Mouse (Mus musculus): ENCODE measurements at regions not wholly inside any gene's neighbourhood (a gene's known extent, or its start where the extent isn't known, plus 50 kb on each side); places are given as distances from the start of the nearest gene placed in this dataset.
A peak's percentile ranks its signal among the peaks of the same experiment; 100 is the strongest.

DNA sequence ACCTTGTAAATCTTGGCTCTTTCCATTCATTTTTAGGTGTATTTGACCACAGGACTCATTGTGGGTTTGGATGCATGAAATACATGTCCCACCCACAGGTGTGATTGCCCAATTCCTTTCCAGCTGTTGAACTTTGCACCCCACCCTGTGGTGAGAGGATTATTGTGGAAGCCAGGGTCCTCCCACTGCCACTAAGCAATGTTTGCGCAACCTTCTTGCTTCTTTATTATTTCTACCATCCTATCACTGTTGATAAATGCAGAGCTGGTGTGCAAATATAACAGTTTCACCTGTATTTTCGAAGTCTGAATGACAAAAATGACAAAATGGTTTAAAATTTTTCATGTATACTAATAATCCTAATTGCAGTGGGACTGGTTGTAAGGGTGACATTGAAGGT is 315.9 kb upstream of the Vwc2 start:
- WGBS = 72% methylated on average over 2 of the region's 2 CpGs
- ATAC-seq (ENCODE audit: low read depth) = no peak
- Histone ChIP-seq H3K9me3 (ENCODE audit: control insufficient read depth, low read length) (no peaks in the 10 kb centered on the region), H3K9ac (replicated peaks; ENCODE audit: low read depth, low read length) (no peak overlapping the region), H3K4me3 (ENCODE audit: low read depth, low read length) (no peak overlapping the region), H3K27ac (ENCODE audit: low read depth, low read length) (no peak overlapping the region), H3K36me3 (ENCODE audit: control insufficient read depth, insufficient read depth, low read length) (no peaks in the 10 kb centered on the region), H3K27me3 (ENCODE audit: control insufficient read depth, insufficient read depth, low read length) (no peaks in the 10 kb centered on the region), H3K4me1 (ENCODE audit: control insufficient read depth, insufficient read depth, low read length) (no peaks in the 10 kb centered on the region), H3K4me2 (ENCODE audit: low read depth, low read length) (no peak overlapping the region)

DNA sequence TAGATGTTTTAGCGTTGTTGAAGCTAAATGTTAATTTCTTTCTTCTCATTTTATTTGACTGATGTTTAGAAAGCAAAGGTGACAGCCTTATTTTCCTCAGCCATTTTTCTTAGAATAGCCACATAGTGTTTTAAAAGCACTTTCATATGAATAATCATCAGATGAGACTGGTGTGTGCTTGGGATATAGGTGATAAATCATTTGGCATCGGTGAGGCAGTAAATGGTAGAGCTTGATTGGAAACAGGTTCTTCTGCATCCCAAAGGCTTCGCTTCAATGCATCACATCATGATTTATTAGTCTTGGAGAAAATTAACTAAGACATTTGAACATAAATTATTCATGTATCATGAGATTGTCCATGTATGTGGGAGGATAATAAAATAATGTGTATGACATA is 273.8 kb upstream of the Vwc2 start:
- no peaks in the 10 kb centered on the region for H3K27me3 ChIP-seq (ENCODE audit: control insufficient read depth, insufficient read depth, low read length)
- no peak overlapping the region for H3K27ac ChIP-seq (ENCODE audit: low read depth, low read length)
- no peaks in the 10 kb centered on the region for H3K4me1 ChIP-seq (ENCODE audit: control insufficient read depth, insufficient read depth, low read length)
- WGBS = 53% methylated on average over 3 of the region's 3 CpGs
- no peak overlapping the region for H3K4me2 ChIP-seq (ENCODE audit: low read depth, low read length)
- no peak overlapping the region for H3K9ac ChIP-seq (replicated peaks; ENCODE audit: low read depth, low read length)
- H3K9me3 ChIP-seq (ENCODE audit: control insufficient read depth, low read length) = no peaks in the 10 kb centered on the region
- no peaks in the 10 kb centered on the region for H3K36me3 ChIP-seq (ENCODE audit: control insufficient read depth, insufficient read depth, low read length)
- peak; percentile 73; the same call in 1 of the 2 replicates for ATAC-seq (ENCODE audit: low read depth)
- no peak overlapping the region for H3K4me3 ChIP-seq (ENCODE audit: low read depth, low read length)

DNA sequence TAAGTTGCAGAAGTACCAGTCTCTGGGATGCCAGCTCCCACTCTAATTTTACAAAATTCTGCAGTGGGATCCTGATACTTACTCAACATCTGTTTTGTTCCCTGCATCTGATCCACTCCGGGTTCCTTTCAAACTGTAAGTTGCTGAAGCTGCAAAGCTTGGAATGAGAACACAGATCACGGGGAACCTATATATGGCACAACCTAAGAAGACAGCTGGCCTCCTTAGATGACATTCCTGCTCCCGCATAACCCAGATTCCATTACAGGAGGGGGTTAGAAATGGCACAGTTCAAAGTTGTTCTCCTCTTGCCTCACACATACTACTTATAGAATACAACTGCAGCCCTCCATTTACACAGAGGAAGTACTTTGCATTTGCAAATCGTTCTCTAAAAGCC is 272.9 kb upstream of the Vwc2 start:
- no peak for ATAC-seq (ENCODE audit: low read depth)
- Histone ChIP-seq H3K4me2 (ENCODE audit: low read depth, low read length) (no peak overlapping the region), H3K27me3 (ENCODE audit: control insufficient read depth, insufficient read depth, low read length) (no peaks in the 10 kb centered on the region), H3K4me3 (ENCODE audit: low read depth, low read length) (no peak overlapping the region), H3K9ac (replicated peaks; ENCODE audit: low read depth, low read length) (no peak overlapping the region), H3K36me3 (ENCODE audit: control insufficient read depth, insufficient read depth, low read length) (no peaks in the 10 kb centered on the region), H3K27ac (ENCODE audit: low read depth, low read length) (no peak overlapping the region), H3K9me3 (ENCODE audit: control insufficient read depth, low read length) (no peaks in the 10 kb centered on the region), H3K4me1 (ENCODE audit: control insufficient read depth, insufficient read depth, low read length) (no peaks in the 10 kb centered on the region)
- 84% methylated on average over 4 of the region's 4 CpGs for WGBS

DNA sequence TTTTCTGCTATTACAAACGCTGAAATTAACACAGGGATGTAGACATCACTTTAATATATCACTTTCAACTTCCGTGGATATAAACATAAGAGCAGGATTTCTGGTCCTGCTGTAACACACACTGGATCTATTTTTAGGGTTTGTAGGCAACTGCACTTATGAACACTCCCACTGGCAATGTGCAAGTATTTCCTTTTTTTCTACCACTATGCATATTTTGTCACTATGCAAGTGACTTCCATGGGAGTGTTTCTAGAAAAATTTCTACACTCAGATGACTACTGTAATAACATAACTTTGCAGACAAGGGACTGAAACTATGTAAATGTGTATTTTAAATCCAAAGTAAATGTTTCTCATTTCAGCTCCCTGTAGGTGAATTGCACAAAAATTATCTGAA is 241.8 kb upstream of the Vwc2 start:
- Histone ChIP-seq H3K36me3 (ENCODE audit: control insufficient read depth, insufficient read depth, low read length) (no peaks in the 10 kb centered on the region), H3K4me3 (ENCODE audit: low read depth, low read length) (no peak overlapping the region), H3K27me3 (ENCODE audit: control insufficient read depth, insufficient read depth, low read length) (no peaks in the 10 kb centered on the region), H3K9ac (replicated peaks; ENCODE audit: low read depth, low read length) (no peak overlapping the region), H3K4me2 (ENCODE audit: low read depth, low read length) (no peak overlapping the region), H3K27ac (ENCODE audit: low read depth, low read length) (no peak overlapping the region), H3K9me3 (ENCODE audit: control insufficient read depth, low read length) (no peaks in the 10 kb centered on the region), H3K4me1 (ENCODE audit: control insufficient read depth, insufficient read depth, low read length) (no peaks in the 10 kb centered on the region)
- 95% methylated on average over 2 of the region's 2 CpGs for WGBS
- no peak for ATAC-seq (ENCODE audit: low read depth)

DNA sequence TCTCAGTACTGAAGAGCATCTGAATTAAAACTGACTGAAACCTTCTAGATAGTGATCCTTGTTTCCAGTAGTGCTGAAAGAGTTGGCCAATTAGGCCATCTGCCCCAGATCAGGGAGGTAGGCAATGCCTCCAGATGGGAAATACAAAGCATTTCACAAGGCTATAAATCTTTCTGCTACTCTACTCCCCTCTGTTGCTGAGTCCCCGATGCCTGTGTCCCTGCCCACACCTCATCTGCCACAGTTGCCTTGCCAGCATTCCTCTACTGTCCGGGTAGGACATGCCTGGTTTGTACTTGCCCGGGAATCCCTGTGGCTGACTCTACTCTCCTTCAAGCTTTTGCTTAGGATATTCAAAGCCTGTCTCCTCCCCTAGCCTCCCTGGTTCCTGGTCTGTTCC is 220.7 kb upstream of the Vwc2 start:
- Histone ChIP-seq H3K9me3 (ENCODE audit: control insufficient read depth, low read length) (no peaks in the 10 kb centered on the region), H3K4me3 (ENCODE audit: low read depth, low read length) (no peak overlapping the region), H3K4me1 (ENCODE audit: control insufficient read depth, insufficient read depth, low read length) (no peaks in the 10 kb centered on the region), H3K27ac (ENCODE audit: low read depth, low read length) (no peak overlapping the region), H3K27me3 (ENCODE audit: control insufficient read depth, insufficient read depth, low read length) (no peaks in the 10 kb centered on the region), H3K4me2 (ENCODE audit: low read depth, low read length) (no peak overlapping the region), H3K36me3 (ENCODE audit: control insufficient read depth, insufficient read depth, low read length) (no peaks in the 10 kb centered on the region), H3K9ac (replicated peaks; ENCODE audit: low read depth, low read length) (no peak overlapping the region)
- WGBS = 31% methylated on average over 3 of the region's 3 CpGs
- no peak for ATAC-seq (ENCODE audit: low read depth)

DNA sequence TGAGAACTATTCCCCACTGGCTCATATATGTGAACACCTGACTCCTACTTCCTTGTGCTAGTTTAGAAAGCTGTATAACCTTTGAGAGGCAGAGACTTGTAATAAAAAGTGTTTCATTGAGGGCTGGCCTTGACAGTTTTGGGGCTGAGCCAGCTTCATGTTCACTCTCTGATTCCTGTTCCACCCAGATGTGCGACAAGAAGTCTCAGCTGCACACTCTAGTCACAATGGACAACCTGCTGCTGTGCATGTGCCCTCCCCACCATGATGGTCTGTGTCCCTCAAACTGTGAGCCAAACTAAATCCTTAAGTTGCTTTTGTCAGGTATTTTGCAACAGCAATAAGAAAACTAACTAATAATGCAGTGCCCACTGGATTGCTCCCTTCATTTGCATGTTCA is 190.0 kb upstream of the Vwc2 start:
- Histone ChIP-seq H3K36me3 (ENCODE audit: control insufficient read depth, insufficient read depth, low read length) (no peaks in the 10 kb centered on the region), H3K4me3 (ENCODE audit: low read depth, low read length) (no peak overlapping the region), H3K27ac (ENCODE audit: low read depth, low read length) (no peak overlapping the region), H3K4me2 (ENCODE audit: low read depth, low read length) (no peak overlapping the region), H3K9me3 (ENCODE audit: control insufficient read depth, low read length) (no peaks in the 10 kb centered on the region), H3K9ac (replicated peaks; ENCODE audit: low read depth, low read length) (no peak overlapping the region), H3K27me3 (ENCODE audit: control insufficient read depth, insufficient read depth, low read length) (no peaks in the 10 kb centered on the region), H3K4me1 (ENCODE audit: control insufficient read depth, insufficient read depth, low read length) (no peaks in the 10 kb centered on the region)
- WGBS = 94% methylated on average over 1 of the region's 1 CpGs
- ATAC-seq (ENCODE audit: low read depth) = no peak

DNA sequence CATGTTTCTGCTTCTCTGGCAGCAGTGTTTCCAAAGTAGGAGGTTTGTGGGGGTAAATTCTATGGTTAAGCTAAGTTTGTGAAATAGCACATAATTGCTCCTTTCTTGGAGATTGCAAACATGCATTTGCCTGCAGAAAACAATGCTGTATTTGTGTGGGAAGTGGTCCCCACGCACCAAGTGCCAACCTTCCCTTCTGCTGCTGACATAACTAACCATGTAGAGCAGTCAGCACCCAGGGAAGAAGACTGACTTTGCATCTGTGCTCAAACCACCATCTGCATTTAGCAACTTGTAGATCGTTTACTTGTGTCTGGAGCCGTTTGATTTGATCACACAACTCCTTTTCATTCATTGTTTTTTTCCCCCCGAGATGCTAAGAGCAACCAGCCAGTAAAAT is 161.1 kb upstream of the Vwc2 start:
- Histone ChIP-seq H3K4me2 (ENCODE audit: low read depth, low read length) (no peak overlapping the region), H3K36me3 (ENCODE audit: control insufficient read depth, insufficient read depth, low read length) (no peaks in the 10 kb centered on the region), H3K4me3 (ENCODE audit: low read depth, low read length) (no peak overlapping the region), H3K27me3 (ENCODE audit: control insufficient read depth, insufficient read depth, low read length) (no peaks in the 10 kb centered on the region), H3K4me1 (ENCODE audit: control insufficient read depth, insufficient read depth, low read length) (no peaks in the 10 kb centered on the region), H3K27ac (ENCODE audit: low read depth, low read length) (no peak overlapping the region), H3K9ac (replicated peaks; ENCODE audit: low read depth, low read length) (no peak overlapping the region), H3K9me3 (ENCODE audit: control insufficient read depth, low read length) (no peaks in the 10 kb centered on the region)
- 85% methylated on average over 4 of the region's 4 CpGs for WGBS
- ATAC-seq (ENCODE audit: low read depth) = no peak
